Mouse (Mus musculus) cerebellum, postnatal 10 days (tissue): Measurements from ENCODE around the gene Ksr2.

Experiments
- DNase-seq, 2 experiments: peaks; one replicate each; pipeline ENCODE4 v3.0.0; 2021; ENCODE audit warnings: mixed read lengths in 2 of 2

Ksr2 gene

DNA sequence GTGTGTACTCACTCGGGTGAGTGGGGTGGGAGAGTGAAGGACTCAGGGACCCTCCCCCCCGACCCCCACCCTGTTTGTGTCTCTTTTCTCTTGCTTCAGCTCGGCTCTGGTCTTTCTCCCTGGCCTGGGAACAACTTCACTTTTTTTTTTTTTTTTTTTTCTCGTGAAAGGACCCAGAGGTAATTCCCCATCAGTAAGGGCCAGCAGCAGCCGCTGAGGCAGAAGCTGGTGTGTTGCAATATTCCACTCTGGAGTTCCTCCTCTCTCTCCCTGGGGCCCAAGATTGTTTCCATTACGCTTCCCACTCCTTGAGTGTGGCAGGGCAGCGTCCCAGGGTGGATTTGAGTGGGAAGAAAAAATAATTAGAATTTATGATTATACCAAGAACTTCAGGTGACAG, 72.3 kb downstream of the Ksr2 start:
- no peak for DNase-seq

DNA sequence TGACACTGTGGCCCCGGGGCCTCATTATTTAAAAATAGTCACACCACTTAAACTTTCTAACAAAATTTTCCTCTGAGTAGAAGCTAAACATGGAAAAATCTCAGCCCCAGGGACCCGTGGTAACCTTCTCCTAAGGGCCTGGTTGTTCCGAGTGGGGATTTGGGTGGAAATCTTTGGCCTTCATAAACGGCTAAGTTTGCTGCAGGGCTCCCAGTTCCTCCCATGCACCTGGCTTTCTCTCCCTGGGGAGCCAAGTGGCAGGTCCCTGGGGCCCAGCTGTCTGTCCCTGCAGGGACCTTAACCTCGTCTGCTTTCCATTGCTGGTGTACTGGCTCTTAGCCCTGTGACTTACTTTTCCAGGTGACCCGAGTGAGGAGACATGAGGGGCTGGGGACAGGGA, 74.4 kb downstream of the Ksr2 start:
- DNase-seq, result no peak

DNA sequence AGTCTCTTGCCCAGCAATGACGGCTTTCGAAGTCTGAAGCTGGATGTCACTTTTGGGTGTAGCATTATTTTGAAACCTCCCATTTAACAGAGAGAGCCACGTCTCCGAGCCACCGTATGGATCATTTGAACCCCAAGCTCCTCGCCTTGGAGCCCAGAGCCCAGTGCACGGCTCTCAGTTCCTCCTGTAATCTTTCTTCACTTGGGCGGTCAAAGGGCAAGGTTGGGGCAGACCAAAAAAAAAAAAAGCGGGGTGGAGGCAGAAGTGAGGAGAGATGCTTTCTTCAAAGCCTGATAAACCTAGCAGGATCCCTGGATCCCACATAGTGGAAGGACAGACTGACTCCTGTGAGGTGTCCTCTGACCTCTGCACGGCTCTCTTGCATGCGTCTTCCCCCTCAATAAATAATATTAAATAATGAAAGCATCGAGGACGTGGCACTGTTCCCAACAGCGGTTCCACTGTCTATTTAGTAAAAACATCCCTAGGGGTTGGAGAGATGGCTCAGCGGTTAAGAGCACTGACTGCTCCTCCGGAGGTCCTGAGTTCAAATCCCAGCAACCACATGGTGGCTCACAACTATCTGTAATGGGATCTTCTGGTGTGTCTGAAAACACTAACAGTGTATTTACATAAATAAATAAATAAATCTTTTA, 75.0 kb downstream of the Ksr2 start:
- no peak for DNase-seq

DNA sequence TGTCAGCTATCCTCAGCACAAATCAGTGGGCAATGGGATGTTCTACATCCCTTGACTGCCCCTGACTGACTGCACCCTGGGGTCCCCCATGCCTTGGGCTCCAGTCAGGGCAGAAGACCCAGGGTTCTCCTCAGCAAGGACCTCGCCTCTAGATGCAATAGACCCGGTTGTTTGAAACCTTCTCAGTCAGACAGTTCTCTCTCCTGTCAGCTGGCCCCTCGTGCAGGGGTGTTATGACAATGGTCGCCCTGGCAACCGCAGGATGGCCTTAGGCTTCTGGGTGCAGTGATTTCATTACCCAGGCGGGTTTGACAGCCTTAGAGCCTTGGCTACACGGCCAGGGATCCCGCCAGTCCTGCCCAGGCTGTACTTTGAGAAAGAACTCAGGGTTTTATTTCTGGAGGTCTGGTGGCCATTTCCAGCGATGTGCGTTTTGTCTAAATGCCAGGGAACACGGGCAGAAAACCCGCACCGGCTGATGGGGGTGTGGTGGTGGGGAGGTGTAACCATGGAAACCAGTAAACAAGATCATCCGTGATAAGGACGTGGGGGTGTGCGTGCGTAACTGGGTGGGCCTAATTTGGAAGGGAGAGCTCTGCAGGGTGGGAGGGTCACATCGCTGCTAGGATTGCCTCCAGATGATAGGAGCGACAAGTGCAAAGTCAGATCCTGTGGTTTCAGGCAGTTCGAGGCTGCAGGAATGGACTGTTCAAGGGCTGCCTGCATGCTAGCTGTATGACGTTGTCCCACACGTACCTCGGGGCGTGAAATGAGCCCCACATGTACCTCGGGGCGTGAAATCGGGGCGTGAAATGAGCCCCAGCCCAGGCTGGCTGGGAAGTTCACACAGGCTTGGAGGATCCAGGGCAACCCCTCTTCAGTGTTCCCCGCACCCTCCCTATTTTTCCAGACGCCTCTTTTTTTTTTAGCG, 79.4 kb downstream of the Ksr2 start:
- peak in 1 of 2 experiments; percentile 48 for DNase-seq

DNA sequence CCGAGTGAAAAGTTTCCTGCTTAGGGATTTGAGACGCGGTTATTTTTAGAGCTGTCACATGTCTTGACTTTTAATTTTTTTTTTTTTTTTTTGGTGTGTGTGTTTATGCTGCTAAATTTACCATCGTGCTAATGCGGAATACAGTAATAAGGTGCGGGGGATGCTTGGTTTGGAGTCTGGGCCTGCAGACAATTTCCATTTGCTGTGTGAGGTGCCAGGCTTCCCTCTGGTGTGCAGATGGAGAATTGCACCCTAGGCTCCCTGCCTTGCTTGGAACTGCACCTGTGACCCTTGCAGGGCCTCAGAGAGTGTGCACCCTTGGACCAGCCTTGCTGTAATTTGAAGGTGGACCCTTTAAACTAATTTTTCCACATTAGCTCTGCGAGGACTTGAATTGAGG, 80.1 kb downstream of the Ksr2 start:
- DNase-seq, result peak; percentile 84 to 86

DNA sequence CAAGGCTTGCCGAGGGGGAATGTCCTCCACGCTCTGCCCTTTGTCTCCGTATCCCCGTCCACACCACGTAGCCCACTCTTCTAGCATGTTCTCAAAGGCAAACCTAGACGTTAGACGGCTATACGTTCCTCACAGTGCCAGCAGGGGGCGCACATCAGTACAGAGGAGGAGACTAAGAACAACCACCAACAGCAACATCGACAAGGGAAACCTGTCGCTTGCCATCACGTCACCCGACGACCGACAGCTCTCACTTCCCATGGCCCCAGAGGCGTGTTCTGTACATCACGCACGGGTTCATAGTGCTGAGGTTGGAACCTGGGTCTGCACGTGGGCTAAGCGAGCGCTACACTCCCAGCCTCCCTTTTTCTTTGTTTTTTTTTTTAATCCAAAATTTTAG, 83.3 kb downstream of the Ksr2 start:
- DNase-seq, result peak; percentile 59 to 66

DNA sequence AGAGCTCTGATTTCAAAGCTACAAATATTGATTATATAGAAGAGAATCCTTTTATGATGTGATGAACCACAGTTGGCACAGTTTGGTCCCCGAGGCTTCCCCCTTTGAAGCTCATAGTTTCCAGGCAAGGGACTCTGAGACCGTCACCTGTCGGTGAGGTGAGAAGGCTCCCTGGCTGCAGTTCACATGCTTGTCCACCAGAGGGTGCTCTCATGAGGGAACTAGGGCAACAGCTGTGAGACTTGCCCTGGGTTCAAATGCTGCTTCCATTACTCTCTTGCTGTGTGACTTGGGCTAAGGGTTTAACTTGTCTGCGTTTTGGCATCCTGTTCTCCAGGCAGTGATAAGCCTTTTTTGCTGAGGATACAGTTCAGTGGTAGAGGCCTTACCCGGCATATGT, 88.8 kb downstream of the Ksr2 start:
- peak; percentile 58 to 69 for DNase-seq

DNA sequence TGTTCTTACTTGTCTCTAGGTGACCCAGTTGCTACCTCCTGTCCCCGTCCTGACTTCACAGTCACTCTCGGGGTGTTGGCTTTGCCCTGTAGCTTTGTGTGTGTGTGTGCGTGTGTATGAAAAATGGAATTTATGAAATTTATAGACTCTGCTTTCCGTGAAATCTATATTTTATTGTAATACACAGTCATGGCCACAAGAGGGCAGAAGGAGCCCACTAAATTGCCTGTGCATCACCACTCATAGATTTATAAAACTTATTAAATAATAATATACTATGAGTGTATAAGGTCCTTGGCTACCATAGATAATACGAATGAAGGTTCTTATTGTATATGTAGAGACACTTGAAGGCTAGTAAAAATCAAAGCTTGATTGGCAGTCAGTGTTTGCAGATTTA, 90.6 kb downstream of the Ksr2 start:
- peak in 1 of 2 experiments; percentile 69 for DNase-seq

DNA sequence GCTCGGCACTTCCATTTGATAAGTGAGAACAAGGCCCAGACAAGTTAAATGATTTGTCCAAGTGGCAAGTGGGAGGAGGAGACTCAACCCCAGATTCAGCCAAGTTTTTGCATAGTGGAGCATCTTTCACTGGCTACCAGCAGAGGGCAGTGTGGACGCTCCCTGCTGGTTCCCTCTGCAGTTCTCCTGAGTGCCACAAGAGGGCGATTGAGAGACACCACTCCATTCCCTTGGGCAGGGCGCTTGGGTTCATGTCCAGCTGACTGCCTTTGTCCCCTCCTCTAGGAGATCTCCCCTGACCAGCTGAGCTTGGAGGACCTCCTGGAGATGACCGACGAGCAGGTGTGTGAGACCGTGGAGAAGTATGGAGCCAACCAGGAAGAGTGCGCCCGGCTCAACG, 91.4 kb downstream of the Ksr2 start:
- DNase-seq, result peak; percentile 84 to 90

DNA sequence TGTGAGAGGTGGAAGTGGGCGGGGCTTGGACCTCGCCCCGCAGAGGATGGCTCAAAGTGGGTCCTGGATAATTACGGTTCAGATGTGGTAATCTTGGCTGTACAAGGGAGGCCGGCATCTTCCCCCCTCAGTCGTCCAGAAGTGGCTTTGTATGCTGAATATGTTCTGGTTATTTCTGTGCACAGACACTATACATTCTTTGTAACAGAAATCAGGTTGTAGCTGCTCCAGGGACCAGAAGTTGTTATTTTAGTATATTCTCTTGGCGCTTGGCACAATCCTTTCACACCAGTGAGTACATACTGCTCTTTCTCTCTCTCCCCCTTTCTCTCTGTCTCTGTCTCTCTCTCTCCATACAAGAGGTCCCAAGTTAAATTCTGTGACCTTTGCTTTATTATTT, 92.0 kb downstream of the Ksr2 start:
- no peak for DNase-seq

DNA sequence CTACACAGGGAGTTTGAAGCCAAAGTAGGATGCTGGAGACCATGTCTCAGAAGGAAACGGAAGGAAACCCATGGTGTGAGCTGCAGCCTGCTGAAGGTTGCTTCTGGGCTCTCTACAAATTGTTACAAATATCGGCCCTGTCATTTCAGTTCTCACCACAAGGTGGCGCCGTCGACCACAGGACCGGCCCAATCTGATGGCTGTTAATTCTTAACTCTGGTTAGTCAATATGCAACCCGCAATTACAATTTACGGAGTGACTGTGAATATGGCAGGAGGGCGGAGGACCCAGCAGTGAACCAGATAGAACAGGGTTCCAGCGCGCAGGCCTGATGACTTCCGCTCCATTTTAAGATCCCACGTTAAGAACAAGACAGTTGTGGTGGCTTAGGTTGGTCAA, 92.6 kb downstream of the Ksr2 start:
- peak; percentile 81 to 88 for DNase-seq

DNA sequence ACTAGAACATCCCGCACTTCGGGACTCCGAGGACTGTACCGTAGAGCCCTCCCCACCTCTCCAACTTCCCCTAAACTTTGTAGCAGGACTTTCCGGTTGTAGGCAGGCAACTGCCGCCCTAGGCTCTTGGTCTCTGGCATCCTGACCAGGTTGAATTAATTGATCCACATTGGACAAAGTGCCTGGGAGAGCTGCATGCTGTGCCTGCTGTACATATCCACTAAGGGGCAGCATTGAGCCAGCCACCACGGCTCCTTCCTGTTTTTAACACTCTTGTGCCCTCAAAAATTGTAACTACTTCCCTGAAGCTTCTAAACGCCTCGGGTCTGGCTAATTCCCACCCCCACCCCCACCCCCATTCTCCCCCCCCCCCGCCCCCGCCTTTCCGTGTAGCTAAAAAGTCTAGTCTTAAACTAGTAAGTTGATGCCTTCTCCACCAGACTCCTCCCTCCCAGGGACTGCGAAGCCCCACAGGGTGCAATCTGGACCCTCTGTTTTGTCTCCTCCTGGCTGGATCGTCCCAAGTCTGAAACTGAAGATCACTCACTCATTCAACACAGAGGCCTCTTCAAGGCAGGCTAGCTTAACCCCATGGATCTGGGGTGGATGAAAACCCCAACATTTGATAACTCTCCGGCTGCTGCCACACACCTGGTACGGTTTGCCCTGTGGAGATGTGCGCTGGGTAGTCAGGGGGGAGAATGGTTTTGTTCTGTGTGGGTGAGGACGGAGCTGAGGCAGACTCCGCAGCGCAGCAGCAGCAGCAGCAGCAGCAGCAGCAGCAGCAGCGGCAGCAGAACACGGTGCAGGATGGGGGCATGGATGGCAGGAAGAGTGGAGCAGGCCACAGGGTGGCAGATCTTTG, 95.9 kb downstream of the Ksr2 start:
- DNase-seq, result peak; percentile 71 to 81

DNA sequence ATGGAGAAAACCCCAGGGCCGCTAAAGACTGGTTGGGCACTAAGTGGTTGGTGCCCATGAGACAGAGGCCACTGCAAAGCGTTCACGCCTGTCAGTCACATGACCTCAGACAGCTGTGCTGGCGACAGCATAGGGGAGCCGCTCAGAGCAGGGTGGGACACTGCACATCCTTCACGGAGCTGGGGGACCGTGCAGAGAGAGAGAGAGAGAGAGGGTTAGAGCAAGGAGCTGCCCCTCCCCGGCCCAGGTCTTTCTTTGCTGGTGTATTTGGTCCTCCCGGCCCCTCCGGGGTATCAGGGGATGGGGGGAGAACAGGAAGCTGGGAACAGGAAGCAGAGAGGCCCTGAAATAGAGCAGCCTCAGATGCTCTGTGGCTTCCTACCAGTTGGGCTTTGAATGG, 97.1 kb downstream of the Ksr2 start:
- no peak for DNase-seq

DNA sequence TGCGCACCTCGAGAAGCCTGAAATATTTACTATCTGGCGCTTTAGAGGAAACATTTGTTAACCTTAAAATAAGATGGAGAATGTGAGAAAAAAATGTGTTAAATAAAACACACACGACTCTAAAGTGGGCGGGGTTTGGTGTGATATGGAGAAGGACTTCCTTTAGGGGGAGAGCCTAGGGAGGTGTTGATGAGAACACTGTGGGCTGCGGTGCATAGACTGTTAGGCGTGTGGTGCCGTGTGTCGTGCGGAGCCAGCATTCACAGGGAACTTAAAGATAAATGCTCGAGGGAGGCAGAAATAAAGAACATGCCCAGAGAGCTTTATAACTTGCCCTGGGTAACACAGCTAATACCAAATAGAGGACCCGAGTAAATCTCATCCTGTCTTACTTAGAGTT, 101.6 kb downstream of the Ksr2 start:
- no peak for DNase-seq

DNA sequence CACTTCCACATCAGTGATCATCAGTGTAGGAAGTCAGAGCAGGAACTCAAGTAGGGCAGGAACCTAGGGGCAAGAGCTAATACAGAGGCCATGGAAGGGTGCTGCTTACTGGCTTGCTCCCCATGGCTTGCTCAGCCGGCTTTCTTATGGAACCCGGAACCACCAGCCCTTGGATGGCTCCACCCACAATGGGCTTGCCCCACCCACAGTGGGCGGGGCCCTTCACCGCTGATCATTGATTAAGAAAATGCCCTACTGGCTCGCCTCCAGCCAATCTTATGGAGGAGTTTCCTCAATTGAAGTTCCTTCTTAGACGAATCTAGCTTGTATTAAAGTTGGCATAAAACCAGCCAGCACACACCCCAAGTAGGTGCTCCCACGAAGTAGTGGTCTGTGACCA, 102.1 kb downstream of the Ksr2 start:
- DNase-seq, result no peak

DNA sequence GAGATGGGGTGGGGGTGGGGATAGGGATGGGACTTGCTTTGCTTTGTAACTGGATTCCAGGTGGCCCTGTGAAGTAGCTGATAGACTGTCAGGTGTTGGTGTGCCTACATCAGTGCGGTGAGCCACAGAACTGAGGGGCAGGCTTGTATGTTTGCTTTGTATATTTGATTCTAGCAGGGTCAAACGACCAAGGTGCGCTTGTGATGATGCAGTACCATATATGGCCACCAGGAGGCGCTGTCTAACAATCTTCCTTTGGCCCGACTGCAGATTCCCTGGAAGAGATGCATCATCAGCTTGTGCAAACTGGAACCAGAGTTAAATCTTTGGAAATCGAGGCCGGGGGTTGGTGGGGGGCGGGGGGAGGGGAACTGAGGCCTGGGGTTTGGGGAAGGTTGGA, 102.8 kb downstream of the Ksr2 start:
- peak; percentile 87 to 93 for DNase-seq

DNA sequence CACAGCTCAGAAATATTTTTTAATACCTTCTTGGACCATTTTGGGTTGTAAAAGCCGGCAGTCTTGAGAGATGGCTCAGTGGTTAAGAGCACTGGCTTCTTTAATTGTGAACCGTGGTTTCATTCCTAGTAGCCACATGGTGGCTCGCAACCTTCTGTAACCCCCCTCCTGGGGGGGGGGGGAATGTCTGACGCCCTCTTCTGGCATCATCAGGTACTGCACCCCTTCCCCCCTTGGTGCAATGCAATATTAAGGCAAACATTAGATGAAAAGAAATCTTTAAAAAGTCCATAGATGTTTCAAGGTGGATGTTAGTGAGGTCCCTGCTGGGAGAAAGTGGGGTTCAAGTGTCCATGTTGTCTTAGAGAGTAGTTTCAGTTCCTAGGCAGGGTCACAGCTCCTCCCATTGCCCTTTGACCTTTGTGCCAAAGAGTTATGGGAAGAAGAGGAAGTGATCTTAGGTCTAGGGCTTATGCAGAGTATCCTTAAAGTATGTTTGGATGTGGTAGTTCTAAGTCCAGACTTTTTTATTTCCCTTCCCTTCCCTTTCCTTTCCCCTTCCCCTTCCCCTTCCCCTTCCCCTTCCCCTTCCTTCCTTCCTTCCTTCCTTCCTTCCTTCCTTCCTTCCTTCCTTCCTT, 106.2 kb downstream of the Ksr2 start:
- no peak for DNase-seq

DNA sequence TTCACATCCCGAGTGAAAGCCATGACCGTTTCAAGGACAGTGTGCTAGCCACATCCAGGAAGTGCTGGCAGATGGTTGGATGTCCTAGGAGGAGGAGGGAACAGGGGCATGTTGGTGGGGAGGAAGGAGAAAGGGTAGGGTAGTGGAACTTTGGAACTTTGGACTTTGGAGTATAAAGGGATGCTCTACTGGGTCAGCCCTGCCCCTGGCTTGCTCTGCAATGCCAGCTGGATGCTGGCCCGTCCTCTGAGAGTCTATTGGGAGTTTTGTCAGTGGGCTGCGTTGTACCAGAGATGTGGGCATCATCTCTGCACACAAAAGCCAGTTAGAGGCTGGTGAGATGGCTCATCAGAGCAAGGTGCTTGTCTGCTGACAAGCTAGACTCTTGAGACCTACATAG, 107.4 kb downstream of the Ksr2 start:
- no peak for DNase-seq

DNA sequence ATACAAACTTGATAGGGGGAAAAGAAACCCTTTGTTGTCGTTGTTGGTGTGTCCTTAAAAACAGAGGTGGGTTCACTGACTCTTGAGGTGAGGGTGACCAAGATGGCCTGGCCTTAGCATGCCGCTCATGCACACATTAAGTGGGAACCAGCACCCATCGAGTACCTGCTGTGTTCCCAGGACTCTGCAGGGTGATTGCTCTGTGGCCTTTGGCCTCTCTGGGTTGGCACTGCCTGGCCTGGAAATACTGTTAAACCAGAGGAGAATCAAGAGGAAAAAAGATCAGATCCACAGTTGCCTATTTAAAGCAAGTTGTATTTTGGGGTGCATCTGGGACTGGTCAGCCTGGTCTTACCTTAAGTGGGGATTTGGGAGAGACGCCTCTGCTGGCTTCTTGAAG, 107.9 kb downstream of the Ksr2 start:
- DNase-seq, result no peak

DNA sequence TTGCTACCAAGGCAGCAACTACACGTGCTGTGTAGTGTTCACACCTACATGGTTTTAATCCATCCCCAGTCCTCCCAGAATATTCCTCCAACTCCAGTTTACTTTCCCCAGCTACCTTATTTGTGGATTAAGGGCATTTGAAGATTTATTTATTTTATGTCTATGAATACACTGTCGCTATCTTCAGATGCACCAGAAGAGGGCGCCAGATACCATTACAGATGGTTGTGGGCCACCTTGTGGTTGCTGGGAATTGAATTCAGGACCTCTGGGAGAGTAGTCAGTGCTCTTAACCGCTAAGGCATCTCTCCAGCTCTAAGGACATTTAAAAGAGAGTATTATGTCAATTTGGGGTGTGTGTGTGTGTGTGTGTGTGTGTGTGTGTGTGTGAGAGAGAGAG, 108.7 kb downstream of the Ksr2 start:
- no peak for DNase-seq

DNA sequence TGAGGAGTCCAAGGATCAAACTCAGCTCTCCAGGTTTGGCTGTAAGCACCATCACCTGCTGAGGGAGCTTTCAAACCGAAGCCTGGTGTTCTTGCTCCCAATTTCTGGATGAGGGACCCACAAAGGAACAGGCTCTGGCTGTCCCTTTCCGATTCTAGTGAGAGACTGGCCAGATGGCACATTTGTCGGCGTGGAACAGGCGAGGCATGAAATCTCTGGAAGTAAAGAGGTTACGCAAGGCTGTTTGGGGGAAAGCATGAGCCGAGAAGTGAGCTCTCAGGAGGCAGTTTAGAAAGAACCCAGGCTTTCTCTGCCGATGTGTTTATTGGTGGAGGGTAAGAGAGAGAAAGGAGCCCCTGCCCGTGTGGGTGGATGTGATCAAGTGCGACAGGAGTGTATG, 109.2 kb downstream of the Ksr2 start:
- DNase-seq, result peak; percentile 76 to 82

DNA sequence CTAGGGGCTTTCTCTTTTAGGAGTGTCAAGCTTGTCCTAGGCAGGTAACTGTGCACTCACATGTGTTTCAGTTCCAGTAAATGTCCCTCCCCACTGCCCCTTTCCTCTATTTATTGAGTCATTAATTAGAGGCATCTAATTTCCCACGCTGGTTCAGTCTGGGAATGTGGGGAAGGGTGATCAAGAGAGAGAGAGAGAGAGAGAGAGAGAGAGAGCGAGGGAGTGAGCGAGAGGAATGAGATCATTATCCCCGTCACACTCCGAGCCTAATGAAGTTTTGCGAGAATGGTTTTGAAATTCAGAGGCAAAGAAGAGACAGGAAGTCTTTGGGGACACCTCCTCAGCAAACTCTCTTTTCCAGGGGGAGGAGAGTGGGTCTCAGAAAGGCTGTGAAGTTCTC, 117.2 kb downstream of the Ksr2 start:
- no peak for DNase-seq

DNA sequence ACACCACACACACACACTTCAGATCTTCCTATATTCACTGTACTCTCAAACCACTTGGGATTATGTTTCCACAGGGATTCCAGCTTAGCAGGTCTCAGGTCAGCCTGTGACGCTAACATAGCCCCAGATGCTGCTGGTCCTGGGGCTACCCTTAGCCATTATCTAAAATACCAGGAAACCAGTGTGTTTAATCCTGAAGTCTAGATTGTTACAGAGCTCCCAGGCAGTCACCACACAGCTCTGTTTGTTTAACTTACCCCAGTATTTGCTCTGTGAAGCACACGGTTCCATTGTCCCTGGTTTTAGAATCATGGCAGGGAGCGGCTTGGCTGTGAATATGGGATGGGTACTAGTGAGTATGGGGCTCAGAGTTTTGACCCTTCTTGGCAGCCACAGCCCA, 125.4 kb downstream of the Ksr2 start:
- DNase-seq, result no peak
